Mouse (Mus musculus): ENCODE data around the gene Zfp212.

Gene Zfp212

DNA sequence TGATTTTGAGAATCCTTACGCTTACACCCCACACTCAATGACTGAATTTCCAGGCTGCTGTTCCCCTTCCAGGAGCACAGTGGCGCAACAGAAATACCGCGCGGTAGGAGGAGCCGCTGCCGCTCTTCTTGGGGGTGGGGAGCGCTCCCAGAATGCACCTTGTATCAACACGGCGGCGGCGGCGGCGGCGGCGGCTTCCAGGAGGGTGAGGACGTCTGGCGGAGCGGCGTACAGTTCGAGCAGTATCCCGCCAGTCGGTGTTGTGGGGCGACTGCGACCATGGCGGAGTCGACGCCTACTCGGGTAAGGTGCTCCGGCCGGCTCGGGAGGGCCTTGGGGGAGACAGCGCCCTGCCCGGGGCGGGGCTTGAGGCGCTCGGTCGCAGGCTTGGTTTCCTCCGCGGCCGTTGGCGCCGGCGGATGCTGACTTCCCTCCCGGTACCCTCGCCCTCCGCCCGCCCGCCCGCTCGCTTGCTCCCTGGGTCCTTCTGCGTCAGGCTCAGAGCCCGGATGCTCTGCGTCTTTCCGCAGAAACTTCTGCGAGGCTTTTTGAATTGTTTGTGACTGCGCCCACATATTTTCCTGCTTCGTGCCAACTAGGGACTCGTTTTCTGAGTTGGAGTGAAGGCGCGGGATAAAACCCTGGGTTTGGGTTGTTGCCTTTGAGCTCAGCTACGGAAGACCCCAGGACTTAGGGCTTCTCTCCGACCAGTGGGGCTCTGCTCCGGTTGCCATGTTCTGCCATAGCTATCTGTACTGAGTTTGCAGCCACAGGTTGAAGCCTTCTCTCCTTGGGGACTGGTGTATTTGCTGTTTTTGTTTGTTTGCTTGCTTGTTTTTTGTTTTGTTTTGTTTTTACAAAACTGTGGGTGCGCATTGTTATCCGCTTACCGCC is at the start of gene Zfp212:
Gene Zfp212, plus strand, starts transcription at position 30 of the 894 bp plus-strand sequence.
- DNase-seq (ENCODE audit: low spot score in 2 of 2): peak; percentile 78 to 79

DNA sequence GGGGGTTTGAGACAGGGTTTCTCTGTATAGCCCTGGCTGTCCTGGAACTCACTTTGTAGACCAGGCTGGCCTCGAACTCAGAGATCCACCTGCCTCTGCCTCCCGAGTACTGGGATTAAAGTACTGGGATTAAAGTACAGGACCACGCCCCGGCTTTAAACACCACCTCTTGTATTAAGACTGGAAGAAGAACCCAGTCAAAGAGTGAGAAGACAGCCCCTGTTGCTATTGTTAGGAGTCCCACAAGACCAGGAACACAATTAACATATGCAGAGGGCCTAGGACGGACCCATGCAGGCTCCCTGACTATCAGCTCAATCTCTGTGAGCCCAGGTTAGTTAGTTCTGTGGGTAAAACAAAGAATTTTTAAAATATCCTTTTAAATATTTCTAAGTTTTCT is 48.0 kb upstream of the Zfp212 start:
- no peak for DNase-seq (ENCODE audit: low spot score in 2 of 2)

DNA sequence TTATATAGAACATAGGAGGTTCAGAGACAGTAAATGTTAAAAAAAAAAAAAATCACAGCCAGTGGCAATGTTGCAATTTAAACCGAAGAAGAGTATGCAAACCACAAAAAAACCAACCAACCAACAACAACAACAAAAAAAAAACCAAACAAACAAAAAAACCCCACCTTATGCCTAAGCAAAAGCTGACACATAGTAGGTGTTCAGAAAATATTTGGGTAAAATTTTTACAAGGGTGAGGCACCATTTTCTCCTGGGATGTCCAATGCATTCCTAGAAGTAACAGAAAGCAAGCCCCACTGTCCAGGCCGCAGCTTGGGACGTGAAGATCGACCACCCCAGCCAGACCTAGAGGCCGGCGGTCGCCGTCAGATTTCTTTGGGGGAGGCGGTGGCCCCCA is 43.2 kb upstream of the Zfp212 start, which contains the start of gene Zfp282:
Gene Zfp282, plus strand, starts transcription at position 147 of the 400 bp plus-strand sequence.
- no peak for DNase-seq (ENCODE audit: low spot score in 2 of 2)

DNA sequence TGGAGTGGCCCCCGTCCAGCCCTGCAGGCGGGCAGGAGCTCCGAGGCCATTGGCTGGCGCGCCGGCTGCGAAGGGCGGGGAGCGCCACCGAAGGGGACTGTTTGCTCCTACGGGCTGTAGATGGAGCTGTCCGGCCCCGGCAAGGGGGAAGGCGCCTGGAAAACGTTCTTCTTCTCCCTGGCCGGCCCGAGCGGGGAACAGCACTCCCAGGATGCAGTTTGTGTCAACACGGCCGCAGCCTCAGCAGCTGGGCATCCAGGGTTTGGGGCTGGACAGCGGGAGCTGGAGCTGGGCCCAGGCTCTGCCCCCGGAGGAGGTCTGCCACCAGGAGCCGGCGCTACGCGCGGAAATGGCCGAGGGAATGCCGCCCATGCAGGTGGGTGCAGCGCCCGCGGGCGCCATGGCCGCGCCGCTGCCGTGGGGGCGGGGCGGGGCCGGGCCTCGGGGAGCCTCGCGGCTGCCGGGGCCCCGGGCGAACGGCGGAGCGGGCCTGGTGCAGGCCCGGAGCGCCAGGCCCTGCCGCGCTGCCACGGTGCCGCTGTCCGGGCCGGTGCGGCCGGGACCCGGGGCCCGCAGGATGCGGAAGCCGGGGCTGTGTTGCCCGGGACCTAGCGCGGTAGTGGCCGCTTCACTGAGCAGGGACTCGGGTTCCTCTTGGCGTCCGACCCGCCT is 42.7 kb upstream of the Zfp212 start:
- DNase-seq (ENCODE audit: low spot score in 2 of 2): peak; percentile 92

DNA sequence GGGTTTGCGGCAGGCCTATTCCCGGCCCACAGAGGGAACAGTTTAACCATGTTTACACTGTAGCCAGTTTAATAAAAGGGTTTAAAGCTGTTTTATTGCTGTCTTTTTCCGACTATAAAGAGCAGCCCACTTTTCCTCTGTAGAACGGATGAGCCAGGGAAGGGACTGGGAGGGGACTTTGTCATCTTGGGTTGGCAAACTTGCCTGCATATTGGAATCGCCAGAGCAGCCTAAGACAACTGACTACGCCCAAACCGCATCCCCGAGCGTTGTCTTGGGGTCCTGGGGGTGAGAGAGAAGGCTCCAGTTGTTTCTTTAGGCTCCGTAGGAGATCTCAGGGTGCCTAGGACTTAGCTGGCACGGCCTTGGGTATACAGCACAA is 42.2 kb upstream of the Zfp212 start:
- DNase-seq (ENCODE audit: low spot score in 2 of 2): peak in 1 of 2 experiments; percentile 30

DNA sequence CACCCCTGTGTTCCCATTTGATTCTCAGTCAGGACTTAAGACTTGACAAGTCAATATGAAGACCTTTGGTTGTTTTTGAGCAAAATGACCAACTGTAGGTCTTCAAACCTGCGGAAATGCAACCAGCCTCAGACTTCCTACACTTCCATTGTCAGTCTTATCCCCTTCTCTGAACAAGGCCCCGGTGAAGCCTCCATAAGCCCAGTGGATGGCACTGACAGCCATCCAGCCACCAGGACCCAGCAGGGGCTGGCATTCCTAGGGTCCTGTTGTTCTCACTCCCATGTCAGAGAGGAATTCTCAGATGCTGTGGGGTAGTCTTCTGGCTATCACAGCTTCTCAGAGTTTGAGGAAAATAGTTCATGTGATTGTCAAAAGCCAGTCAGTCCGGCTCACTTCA is 41.7 kb upstream of the Zfp212 start:
- no peak for DNase-seq (ENCODE audit: low spot score in 2 of 2)

DNA sequence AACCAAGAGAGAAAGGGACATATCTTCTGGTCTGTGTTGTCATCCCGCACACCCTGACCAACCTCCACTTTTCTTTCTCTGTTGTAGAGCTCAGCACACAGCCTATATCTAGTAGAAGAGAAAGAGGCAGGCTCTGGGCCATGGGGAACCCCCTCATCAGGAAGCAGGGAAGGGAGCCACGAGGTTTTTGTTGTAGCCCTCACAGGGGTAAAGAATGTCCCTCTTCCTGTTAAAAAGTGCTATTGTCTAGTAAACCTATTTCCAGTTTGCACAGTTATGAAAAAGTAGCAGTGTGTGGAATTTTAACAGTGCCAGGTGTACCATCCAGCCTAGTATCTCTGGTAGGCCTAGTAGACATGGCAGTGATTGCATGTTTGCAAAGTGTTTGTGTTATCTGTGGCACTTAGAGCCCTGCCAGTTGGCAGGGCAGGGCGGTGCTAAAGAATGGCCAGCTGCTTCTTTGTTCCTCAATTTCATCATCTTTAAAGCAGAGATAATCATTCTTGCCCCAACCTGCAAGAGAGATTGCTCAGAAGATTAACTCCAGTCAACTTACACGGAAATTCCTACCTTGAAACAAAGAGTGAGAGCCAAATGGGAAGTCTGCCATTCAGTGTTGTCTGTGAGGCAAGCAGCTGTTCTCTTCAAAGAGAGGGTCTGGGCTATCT is 41.1 kb upstream of the Zfp212 start:
- peak; percentile 14 to 30 for DNase-seq (ENCODE audit: low spot score in 2 of 2)

DNA sequence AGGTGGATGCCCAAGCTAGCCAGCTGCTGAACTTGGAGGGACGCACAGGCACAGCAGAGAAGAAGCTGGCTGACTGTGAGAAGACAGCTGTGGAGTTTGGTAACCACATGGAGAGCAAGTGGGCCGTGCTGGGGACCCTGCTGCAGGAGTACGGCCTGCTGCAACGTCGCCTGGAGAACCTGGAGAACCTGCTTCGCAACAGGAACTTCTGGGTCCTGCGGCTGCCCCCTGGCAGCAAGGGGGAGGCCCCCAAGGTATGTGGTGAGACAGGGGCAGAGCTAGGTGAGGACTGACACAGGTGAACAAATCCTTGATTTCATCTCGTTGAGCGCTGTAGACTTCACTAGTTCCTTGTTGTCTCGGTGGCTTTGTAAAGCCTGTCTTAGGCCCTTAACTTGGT is 40.1 kb upstream of the Zfp212 start:
- peak; percentile 61 to 63 for DNase-seq (ENCODE audit: low spot score in 2 of 2)

DNA sequence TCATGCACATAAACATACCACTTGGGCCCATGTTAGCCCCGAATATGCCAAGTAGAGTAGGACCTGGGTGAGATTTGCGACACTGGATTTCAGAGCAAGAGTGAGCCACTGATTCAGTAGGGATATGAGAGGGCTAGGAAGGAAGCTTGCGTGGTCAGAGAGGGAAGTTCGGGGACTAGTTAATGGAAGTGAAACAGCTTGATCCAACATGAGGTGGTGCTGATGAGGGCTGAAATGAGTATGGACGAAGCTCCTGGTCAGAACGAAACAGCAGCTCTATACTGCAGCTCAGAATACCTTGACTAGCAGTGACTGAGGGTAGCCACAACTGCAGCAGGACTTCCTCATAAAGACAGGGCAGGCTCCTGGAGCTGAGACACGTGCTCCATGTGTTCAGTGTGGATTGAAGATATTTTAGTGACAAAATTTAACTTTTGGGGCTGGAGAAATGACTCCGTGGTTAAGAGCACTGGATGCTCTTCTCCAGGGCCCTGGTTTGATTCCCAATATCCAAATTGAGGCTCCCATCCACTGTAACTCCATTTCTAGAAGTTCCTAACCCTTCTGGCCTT is 31.4 kb upstream of the Zfp212 start:
- DNase-seq (ENCODE audit: low spot score in 2 of 2): no peak

DNA sequence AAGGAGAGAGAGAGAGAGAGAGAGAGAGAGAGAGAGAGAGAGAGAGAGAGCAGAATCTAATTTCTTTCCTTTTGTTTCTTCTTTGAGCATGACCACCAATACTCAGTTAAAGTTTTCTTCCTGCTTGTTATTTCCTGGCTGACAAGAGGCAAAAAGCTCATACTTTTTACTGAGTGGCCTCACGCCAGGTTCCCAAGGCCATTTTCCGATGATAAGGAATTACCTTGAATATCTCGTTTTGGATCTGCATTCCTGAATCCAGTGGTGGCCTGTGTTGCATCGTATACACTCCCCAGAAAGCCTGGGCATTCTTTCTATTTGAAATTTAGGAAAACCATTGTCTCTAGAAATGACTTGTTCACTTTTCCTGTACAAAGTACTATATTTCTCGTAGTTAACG is 20.9 kb upstream of the Zfp212 start:
- DNase-seq (ENCODE audit: low spot score in 2 of 2): no peak

DNA sequence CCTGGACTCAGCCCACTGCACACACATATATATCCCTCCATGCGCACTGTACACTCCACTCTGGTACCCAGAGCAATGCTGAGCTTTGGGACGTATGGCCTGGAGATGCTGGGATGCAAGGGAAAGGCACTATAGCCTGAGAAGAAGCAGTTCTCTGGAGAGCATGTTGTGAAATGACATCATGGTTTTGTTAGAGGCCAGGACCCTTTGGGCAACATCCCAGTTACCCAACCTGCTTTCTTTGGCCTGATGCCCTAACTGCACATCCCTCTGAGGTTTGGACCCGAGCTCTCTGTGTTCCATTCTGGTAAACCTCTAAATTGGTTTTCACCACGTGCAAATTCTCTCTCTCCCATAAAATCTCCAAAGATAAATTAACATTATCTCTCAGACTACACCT is 16.7 kb upstream of the Zfp212 start:
- no peak for DNase-seq (ENCODE audit: low spot score in 2 of 2)

DNA sequence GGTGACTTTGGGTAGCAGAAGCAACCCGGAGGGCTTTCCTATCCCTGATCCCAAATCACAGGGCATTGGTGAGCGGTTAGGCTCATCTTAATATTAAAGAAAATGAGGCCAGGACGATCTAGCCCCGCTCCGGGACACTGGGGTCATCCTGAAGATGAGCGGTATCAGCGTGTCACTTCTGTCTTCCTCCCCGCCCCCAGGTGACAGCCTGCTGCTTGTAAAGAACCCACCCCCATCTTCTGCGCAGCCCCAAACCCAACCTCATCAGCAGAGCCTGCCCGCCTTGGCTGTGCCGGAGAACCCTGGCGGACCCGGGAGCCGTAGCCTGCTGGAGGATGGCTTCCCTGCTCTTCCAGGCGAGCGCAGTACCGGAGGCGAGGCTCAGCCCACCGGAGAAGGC is 15.9 kb upstream of the Zfp212 start:
- DNase-seq (ENCODE audit: low spot score in 2 of 2): no peak

DNA sequence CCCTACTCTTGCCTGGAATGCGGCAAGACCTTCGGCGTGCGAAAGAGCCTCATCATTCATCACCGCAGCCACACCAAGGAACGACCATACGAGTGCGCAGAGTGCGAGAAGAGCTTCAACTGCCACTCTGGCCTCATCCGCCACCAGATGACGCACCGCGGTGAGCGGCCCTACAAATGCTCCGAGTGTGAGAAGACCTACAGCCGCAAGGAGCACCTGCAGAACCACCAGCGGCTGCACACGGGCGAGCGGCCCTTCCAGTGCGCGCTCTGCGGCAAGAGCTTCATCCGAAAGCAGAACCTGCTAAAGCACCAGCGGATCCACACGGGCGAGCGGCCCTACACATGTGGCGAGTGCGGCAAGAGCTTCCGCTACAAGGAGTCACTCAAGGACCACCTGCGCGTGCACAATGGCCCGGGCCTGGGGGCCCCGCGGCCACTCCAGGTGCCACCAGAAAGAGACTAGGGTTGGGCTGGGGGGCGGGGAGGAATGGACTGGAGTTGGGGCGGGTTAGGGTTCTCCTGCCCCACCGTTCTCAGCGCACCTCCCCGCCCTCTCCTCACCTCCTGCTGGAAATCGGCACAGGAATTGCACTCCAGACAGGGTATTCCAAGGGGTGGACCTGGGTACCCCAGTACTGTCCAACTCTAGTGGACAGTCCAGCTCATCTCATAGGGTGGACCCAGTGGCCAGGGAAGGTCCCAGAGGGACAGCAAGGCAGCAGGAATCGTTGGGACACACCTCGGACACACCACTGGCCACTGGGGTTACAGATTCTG is 15.2 kb upstream of the Zfp212 start:
- no peak for DNase-seq (ENCODE audit: low spot score in 2 of 2)

DNA sequence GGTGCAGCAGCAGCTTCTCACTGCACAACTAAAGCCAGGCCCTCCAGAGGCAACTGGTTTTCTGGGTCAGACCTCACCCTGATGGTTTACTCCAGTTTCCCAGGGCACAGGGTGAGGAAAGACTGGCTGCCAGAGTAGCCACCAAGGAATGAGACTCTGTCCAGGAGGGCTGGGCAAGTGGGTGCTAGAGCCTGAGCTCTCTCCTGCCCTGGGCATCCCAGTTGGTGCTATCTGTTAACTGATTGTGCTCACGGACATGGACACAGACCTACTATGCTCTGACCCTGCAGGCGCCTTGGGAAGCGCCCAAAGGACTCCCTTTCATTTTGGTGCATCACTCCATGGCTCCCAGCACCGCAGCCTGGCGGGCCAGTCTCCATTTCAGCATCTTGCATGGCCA is 13.9 kb upstream of the Zfp212 start:
- no peak for DNase-seq (ENCODE audit: low spot score in 2 of 2)

DNA sequence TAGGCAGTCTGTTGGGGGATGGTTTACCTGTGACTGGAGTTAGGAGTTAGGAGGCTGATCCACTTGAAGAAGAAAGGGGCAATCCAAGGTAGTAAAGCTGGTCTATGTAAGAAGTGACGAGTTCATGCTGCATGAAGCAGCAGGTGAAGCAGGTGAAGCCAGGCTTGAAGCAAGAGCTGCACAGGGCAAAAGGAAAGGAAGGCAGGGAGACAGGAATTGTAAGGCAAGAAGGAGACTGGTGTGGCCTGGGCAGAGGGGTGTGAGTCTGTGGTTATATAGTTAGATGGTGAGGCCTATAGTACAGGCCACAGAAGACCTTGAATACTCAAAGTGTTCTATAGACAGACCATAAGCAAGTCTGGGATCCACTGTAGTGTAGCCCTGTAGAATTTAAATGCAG is 11.3 kb upstream of the Zfp212 start:
- no peak for DNase-seq (ENCODE audit: low spot score in 2 of 2)

DNA sequence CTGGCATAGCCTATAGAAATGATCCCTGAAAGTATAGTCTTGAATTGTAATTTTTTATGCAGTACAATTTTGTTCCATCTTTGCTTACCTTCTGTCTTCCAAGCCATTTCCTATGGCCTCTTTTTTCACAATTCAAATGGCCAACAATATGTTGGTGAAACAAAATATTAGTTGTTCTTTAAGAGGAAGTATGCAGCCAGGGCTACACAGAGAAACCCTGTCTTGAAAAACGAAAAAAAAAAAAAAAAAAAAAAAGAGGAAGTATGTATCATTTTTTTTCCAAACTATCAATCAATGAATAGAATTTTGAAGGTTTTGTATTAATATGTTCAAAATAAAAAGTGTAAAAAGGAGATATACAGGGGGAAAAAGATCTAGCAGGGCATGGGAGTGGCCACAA is 8.6 kb upstream of the Zfp212 start:
- no peak for DNase-seq (ENCODE audit: low spot score in 2 of 2)

DNA sequence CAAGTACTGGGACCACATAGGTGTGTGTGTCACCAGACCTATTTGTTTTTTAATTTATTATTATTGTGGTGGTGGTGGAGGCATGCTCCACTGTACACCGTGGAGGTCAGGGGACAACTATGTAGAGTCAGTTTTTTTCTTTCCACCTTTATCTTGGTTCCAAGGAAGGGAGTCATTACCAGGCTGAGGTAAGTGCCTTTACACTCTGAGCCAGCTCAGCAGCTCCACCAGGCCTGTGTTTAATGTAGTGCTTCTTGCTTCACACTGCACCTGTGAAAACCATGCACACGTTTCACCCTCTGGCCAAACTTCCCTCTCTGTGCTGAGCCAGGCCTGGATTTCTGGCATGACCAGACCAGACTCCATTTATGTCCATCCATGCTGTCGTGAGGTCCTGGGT is 7.3 kb upstream of the Zfp212 start:
- DNase-seq (ENCODE audit: low spot score in 2 of 2): no peak

DNA sequence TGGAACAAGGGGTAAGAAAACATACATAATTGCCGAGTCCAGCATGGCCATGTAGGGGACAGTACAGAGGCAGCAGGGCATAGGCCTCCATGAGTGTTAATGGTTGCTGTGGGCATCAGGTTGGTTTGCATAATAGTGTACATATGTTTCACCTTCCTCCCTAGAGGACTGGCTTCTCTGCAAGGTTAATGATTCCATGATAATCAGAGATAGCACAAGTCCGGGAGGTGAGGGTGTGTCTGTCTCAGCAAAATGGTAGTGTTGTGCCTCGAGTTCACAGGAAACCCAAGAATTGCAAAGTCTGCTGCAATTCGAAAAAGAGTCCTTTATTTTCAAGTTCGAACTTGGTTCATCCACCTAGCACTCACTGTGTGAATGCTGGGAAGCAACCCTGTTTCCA is 3.2 kb upstream of the Zfp212 start:
- no peak for DNase-seq (ENCODE audit: low spot score in 2 of 2)

DNA sequence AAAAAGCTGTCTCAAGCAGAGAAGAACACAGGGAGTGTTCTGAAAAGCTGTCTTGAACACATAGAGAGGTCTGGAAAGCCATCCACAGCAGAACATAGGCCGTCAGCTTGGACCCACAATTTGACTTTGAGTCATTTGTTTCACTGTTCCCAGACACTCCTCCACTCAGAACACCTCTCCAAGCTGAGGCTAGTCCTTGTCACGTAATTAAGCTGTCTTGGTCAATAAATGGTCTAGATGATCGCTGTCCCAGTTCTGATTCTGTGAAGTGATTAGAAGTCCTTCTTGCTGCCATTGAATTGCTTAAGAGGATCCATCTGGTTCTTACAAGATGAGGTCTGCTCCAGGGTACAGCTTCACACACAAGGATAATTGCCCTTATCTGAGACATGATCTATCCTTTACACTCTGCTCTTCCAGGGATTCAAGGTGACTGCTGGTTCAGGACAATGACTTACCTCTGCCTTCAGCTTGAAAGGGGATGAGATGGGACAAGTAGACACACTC is 1.5 kb upstream of the Zfp212 start:
- no peak for DNase-seq (ENCODE audit: low spot score in 2 of 2)

DNA sequence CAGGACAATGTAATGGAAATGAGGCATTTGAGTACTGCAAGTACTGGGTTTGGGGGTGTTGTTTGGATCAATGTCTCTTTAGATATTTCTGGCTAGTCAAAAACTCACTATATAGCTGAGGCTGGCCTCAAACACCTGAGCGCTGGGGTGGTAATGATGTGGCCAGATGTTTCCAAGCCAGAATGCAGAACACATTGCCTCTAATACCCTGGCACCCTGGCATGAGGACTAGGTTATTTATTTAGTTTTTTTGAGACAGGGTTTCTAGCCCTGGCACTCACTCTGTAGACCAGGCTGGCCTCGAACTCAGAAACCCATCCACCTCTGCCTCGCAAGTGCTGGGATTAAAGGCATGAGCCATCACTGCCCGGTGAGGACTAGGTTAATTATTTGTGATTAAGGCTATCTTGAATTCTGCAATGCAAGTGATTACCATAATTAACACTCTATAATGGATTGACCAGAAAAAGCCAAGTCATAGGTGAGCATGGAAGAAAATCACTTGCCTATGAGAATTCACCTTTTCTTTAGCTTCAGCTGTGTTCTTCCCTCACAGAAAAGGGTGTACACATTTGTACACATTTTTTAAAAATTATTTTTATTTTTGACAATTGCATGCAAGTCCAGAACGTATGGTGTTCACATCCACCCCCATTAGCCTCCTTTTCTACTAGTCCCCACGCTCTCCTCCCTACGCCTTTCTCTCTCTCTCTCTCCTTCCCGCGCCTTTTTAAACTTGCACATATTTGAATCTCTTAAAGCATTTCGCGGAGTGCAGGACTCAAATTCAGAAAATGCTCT is 430 bp upstream of the Zfp212 start:
- DNase-seq (ENCODE audit: low spot score in 2 of 2): no peak

All from urinary bladder, adult 18-20 months (tissue).